Mouse (Mus musculus) brain, embryonic 14.5 days (tissue): ENCODE measurements at regions not wholly inside any gene's neighbourhood (a gene's known extent, or its start where the extent isn't known, plus 50 kb on each side); places are given as distances from the start of the nearest gene placed in this dataset.

Experiments
- DNase-seq: peaks from one replicate; pipeline ENCODE4 v3.0.0-alpha.2; 2011; ENCODE audit warnings: low read depth
- CTCF ChIP-seq: fragments of 200-500 bp; IDR thresholded peaks from 2 replicates; pipeline ENCODE4 v1.5.1; 2012; ENCODE audit warnings: inconsistent platforms, mild to moderate bottlenecking, moderate library complexity, borderline replicate concordance; ENCODE audit not compliant: insufficient read depth, insufficient read length; ENCODE audit errors: extremely low read depth
- POLR2A ChIP-seq: fragments of 200-500 bp; IDR thresholded peaks from 2 replicates; pipeline ENCODE4 v1.6.1; 2012; ENCODE audit warnings: mild to moderate bottlenecking, inconsistent platforms, borderline replicate concordance; ENCODE audit not compliant: poor library complexity, insufficient read depth, insufficient read length, severe bottlenecking; ENCODE audit errors: extremely low read depth

DNA sequence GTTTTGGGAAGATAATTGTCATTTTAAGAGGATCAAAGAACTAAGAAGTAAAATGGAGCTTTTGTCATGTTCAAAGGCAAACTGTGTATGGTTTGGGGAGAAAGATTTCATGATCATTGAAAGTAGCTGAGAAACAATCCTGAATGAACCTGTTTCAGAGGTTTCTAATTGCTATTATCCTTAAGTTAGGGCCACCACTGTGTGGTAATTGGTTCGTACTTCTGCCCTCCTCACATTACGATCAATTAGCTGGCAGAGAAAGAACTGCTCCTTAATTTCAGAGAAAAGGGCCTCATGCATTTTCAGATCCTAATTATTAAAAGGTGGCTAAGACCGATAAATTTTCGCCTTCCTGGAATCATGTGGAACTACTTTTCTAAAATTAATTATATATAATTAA lies 208.6 kb downstream of the Etv1 start:
- TF ChIP-seq POLR2A (no peak), CTCF (no peak)
- DNase-seq: peak; percentile 74

DNA sequence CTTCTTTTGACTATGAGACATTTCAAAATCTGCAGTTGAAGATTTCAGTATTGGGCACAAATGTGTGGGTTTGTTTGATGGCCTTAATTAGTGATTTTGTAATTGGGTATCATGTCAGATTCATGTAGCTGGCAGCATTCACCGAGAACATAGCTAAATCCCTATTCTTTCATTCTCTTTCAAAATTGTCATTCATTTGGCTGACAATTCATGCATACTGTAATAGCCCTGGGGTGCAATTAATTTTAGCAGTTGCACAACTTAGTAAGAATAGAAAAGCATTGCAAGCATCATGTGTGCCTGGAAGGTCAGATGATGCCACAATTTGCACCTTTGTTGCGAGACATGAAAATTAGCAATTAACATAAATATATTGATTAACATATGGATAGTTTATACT lies 248.0 kb downstream of the Etv1 start:
- TF ChIP-seq POLR2A: no peak
- TF ChIP-seq CTCF: no peak
- peak; percentile 93 for DNase-seq

DNA sequence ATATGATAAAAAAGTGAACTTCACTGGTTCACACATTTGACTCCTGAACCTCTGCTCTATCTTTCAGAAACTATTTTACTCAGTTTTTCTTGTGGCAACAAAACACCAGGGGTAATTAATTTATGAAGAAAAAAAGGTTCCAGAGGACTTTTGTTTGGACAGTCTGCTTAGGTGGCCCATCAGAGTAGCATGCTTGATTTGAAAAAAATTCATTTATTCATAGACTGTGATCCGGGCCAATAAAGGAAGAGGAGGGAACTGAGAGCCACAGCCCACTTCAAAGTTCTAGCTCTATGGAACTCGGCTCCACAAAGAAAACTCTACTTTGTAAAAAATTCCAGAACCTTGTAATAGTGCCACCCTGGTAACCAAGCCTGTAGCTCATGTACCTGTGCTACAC lies 248.8 kb downstream of the Etv1 start:
- peak; percentile 50 for DNase-seq
- no peak for TF ChIP-seq POLR2A
- no peak for TF ChIP-seq CTCF

DNA sequence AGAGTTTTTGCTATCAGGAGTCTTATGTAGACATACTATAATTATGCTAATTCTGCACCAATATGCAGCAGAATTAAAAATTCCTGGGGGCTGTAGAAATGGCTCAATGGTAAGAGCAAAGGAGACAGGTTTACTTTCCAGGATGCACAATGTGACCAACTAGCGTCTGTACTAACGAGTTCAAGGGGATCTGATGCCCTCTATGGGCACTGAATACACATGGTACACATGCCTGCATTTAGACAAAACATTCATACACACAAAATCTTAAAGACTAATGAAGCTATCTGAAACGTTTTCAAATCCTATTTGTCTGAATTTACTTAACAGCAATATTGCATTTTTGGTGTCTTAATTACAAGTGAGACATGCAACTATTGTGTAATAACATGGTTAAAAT lies 254.8 kb downstream of the Etv1 start:
- no peak for DNase-seq
- TF ChIP-seq POLR2A (no peak), CTCF (no peak)

DNA sequence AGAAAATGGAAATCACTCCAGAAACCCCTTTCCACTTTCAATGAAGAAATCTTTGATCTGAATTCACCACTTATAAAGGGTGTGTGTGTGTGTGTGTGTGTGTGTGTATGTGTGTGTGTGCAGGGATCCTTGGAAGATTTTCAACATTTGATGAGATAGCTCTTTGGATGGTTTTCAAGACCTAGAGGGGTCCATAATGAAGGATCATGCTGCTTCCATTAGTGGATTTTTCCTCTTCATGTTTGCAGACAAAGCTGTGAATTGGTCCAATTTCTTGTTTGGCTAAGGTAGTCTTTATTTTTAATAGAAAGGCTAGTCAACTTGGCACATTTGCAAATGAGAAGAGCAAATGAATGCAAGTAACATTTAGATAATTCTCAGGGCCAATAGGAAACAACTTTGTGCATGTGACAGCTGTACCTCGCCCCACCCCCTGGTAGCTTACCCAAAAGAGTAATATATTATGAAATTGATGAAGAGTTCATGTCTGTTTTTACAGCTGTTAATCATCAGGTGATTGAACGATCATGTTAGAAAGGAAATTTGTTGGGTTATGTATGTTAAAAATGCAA lies 257.4 kb downstream of the Etv1 start:
- DNase-seq: peak; percentile 87
- TF ChIP-seq POLR2A: no peak
- TF ChIP-seq CTCF: no peak

DNA sequence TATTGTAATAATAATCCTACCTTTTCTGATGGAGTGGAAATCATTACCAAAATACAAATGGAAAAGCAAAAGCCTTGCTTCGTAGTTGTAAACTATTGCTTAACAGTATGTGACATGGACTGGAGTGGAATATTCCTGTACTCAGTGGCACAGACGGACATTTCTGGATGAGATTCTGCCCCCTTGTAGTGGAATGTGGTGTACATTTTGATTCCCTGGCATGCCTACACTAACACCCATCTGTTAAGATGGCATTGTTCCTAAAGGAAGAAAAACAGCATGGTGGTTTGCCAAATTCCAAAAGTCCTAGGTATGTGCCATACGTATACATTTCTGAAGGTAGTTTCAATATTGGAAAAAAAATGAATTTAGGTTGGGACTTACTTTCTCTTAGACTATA lies 258.9 kb downstream of the Etv1 start:
- TF ChIP-seq POLR2A (no peak), CTCF (no peak)
- peak; percentile 60 for DNase-seq

DNA sequence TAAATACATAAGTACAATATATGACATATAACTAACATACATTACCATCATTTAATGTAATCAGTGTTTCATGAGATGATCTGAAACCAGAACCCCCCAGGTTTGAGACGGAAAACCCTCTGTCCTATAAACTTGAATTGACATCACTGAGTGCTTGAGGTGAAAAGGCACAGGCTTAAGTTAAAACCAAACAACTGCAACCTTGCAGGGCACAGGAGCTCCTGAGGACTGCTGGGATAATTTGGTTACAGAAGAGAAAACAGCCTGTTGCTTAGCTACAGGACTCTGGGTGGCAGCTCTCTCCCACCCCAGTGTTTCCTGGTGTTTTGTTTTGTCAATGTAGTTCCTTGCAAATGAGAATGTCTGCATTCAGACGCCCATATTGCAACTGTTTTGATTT lies 259.5 kb downstream of the Etv1 start:
- peak; percentile 44 for DNase-seq
- TF ChIP-seq POLR2A (no peak), CTCF (no peak)

DNA sequence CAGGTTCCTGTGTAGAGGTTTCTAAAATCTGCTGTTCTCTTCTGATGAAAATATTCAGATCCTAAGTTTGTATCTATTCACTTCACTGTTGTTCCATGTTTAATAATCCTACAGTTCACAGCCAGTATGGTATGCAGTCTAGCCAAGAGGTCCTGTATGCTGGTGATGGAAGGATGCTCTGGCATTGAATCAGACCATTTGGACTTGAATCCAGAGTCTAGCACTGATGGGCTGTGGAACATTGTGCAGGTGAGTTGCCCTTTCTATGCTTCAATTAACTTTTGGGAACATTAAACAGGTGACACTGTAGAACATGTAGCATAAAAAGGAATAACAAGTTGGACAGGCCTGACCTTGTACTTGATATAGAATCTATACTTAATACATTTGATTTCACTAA lies 267.9 kb downstream of the Etv1 start:
- no peak for DNase-seq
- no peak for TF ChIP-seq POLR2A
- TF ChIP-seq CTCF: no peak

DNA sequence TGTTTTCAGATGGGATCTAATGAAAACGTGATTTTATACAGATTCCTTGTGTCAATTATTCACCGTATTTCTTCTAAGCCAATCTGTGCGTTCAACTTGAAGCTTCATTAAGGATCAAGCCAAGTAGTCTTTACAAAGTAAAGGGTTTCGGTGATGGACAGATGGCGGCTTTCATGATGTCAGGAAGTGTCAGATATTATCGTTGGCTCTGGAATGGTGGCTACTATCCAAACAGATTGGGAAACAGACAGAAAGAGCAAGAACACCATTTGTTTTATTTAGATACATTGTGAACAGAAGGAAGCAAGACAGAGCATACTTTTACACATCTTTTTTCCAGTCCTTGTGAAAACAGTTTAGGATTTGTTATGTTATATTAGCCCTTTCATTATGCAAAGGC lies 269.3 kb downstream of the Etv1 start:
- DNase-seq: peak; percentile 95
- TF ChIP-seq CTCF: no peak
- no peak for TF ChIP-seq POLR2A

DNA sequence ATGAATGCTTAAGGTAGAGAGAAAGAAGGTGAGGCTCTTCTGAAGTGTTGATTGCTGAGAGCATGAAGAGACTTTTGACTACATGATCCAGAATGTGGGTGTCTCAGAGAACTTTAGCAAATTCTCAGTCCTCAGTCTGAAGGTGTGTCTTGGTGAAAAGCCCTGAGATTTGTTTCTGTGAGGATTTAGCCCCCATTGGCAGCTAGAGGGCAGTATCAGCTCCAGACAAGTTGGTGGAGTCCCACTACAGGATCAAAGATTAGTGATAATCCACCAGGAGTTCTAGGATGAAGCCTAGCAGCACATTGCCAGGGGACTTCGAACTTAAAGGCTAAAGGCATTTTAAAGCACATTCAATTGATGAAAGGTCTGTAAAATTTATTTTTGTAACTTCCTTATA lies 269.8 kb downstream of the Etv1 start:
- TF ChIP-seq POLR2A: no peak
- peak; percentile 38; the same call in 1 of the 2 replicates for TF ChIP-seq CTCF
- DNase-seq: no peak

DNA sequence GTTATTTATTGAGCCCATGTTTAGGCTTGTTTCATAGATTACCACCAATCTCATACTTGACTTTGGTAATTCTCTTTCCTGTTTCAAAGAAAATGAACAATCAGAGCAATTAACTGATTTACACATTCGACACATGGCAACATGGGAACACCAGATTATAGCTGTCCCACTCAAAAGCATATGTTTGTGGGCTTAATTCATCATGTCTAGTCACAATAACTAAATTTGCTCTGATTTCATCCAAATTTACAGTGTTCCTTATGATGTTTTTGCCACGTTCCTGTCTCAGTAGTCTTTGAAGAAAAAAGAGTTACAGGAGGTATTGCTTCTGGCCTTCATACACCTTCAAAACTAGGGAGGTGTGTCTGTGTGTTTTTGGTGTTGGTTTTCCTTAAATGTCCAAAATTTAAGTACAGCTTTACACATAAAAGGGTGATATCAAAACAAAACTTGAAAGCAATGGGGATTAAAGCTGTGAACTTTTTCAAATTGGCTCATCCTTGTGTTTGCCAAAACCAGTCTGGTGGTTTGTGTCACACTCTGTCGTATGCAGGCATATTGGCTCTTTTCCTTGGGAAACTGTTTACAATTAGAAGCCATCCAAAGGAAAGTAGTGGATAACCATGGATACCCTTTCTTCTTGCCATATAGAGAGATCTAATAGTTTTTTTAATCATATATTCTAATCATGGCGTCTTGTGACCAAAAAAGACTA lies 291.3 kb downstream of the Etv1 start:
- peak; percentile 67 for DNase-seq
- TF ChIP-seq CTCF (no peak), POLR2A (no peak)
